Mouse (Mus musculus) intestine, embryonic 16.5 days (tissue): ENCODE data around the gene Gm21188. TPM values are rescaled to one million over a fixed set of nuclear protein-coding genes. Genes with fewer than 3 reads are reported as not detected.
"Not testable (repeated sequence)": the region's sequence is repeated elsewhere in the genome, so short reads cannot be mapped to it uniquely, and the experiment has no call there.

Experiments used
- ATAC-seq: fragments of 200-750 bp; cut with Nextera tagmentation; 2 replicates; pipeline ENCODE4 v1.8.0; 2017; ENCODE audit warnings: moderate TSS enrichment, moderate library complexity
- H3K27ac ChIP-seq: fragments of 300-500 bp; sonication (generic); 2 replicates; pipeline ENCODE4 v1.5.1; 2014; ENCODE audit warnings: mild to moderate bottlenecking, low read length
- H3K27me3 ChIP-seq: fragments of 300-500 bp; sonication (generic); replicated peaks from 2 replicates; pipeline ENCODE4 v1.6.1; 2014; ENCODE audit warnings: low read length, control low read depth, mixed read lengths; ENCODE audit not compliant: control insufficient read depth, insufficient read depth
- H3K36me3 ChIP-seq: fragments of 300-500 bp; sonication (generic); 2 replicates; pipeline ENCODE4 v1.6.1; 2014; ENCODE audit warnings: low read length, control low read depth; ENCODE audit not compliant: control insufficient read depth, insufficient read depth
- H3K4me1 ChIP-seq: fragments of 300-500 bp; sonication (generic); 2 replicates; pipeline ENCODE4 v1.6.1; 2014; ENCODE audit warnings: low read length, control low read depth, mixed read lengths; ENCODE audit not compliant: control insufficient read depth, insufficient read depth
- H3K4me2 ChIP-seq: fragments of 300-500 bp; sonication (generic); 2 replicates; pipeline ENCODE4 v1.6.1; 2014; ENCODE audit warnings: low read depth, low read length, control low read depth
- H3K4me3 ChIP-seq: fragments of 300-500 bp; sonication (generic); 2 replicates; pipeline ENCODE4 v1.5.1; 2014; ENCODE audit warnings: mild to moderate bottlenecking, low read length
- H3K9ac ChIP-seq: fragments of 300-500 bp; sonication (generic); 2 replicates; pipeline ENCODE4 v1.6.1; 2014; ENCODE audit warnings: low read depth, low read length
- H3K9me3 ChIP-seq: fragments of 300-500 bp; sonication (generic); 2 replicates; pipeline ENCODE4 v1.6.1; 2016; ENCODE audit warnings: low read length, control low read depth; ENCODE audit not compliant: control insufficient read depth
- WGBS: fragments of 180-500 bp; shearing (Covaris S2); extraction: QIAGEN DNeasy Blood & Tissue Kit; methylation state at CpG from one replicate; pipeline ENCODE4 v1.1.7; 2014; 5-methylcytosine and 5-hydroxymethylcytosine counted together
- polyA plus RNA-seq: library from polyadenylated mRNA; unstranded; fragments of >200 nt; fragmentation: Nextera tagmentation; extraction: Ambion mirVana; gene quantifications from 2 replicates; pipeline ENCODE4 v1.2.1, GENCODE M21; 2015

Gm21188 gene
- polyA plus RNA-seq, 1 experiment from 2014 or later, result not detected

DNA sequence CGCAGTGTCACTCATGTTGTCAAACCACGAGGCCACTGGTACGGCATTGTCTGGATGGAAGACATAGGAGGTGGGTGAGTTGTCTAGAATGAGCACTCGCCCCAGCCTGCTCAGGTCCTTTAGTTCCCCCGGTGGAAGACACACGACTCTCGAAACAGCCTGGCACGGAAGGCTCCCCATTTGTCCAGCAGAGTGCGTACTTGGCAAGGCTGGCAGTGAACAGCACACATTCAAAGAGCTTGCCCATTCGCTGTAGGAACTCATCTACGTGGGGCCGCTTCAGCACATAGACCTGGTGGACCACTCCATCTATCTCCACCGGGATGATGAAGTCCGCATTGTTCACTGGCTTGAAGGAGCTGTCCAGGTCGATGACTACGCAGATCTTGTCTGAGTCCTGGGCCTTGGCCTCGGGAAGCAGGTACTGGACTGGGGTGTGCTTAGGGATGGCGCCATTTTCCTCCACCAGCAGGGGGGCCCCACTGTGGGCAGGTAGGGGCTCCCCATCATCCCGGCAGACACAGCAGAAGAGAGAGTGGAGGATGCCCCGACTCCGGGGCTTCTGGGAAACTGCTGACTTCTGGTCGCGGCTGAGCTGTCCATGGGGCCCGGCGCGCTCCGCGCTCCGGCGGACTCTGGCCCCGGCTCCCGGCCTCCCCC lies 36.5 kb downstream of the Gm21188 start:
- H3K4me1 ChIP-seq, H3K4me3 ChIP-seq, H3K9me3 ChIP-seq, H3K27me3 ChIP-seq, ATAC-seq, H3K9ac ChIP-seq, H3K4me2 ChIP-seq, H3K27ac ChIP-seq, H3K36me3 ChIP-seq: not testable (repeated sequence)
- WGBS, result 5% methylated on average over 7 of the region's 32 CpGs

DNA sequence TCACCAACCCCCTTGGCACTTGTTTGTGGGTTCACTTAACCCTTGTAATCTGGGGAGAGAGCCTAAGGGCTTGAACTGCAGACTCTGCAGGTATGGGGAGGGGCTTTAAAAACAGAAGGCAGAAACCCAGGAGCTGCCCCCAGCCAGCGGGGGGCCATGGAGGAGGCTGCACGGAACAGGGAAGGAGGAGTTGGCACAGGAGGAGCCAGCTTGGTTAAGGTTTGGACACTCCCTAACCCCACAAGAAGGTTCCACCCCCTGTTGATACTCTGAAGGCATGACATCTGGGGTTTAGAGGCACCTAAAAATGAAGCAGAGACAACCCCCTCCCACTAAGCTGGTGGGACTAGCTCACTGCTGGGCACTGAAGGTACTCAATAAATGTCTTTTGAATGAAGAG lies 38.0 kb downstream of the Gm21188 start:
- H3K27ac ChIP-seq, H3K27me3 ChIP-seq, H3K36me3 ChIP-seq, H3K4me3 ChIP-seq, H3K9ac ChIP-seq, ATAC-seq, H3K4me2 ChIP-seq, H3K9me3 ChIP-seq, H3K4me1 ChIP-seq: not testable (repeated sequence)
- no CpG with 5 or more reads among the region's 2 CpGs for WGBS

DNA sequence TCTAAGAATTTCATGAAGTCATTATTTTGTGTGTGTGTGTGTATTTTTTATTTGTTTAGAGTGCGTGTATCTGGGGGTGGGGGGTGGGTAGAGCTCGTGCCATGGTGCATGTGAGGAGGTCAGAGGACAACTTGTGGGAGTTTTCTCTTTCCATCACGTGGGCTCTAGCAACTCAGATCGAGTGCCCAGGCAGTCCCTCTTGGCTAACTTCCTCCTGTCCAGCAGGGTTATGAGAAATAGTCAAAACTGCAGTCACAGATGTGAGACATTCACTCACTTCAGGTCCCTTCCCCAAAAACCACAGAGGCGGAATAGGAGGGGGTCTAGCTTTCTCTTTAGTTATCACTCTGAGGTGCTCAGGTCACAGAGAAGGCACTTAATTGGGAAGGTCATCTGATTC lies 38.5 kb downstream of the Gm21188 start:
- H3K4me1 ChIP-seq, H3K27ac ChIP-seq, H3K36me3 ChIP-seq, H3K9me3 ChIP-seq, H3K4me2 ChIP-seq, H3K4me3 ChIP-seq, H3K27me3 ChIP-seq, ATAC-seq, H3K9ac ChIP-seq: not testable (repeated sequence)
- WGBS, result no CpG with 5 or more reads among the region's 5 CpGs

DNA sequence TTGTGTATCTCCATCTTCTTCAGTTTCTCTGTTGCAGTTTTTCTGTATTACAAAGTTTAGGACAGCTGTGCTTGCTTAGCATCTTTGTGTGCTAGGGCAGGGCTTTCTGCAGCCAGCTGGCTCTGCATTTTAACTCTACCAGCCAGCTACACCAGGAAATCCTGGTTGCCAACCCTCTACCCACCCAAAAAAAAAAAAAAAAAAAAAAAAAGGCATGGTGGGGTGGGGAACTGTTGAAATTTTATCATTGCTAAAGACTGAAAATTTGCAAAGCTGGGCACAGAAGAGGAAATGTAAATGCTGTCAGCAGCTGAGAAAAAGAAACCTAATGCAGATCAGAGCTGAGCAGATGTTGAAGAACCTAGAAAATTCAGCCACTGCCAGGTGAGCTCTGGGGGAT lies 41.9 kb downstream of the Gm21188 start:
- H3K9me3 ChIP-seq, H3K27ac ChIP-seq, H3K4me1 ChIP-seq, H3K4me2 ChIP-seq, H3K4me3 ChIP-seq, H3K27me3 ChIP-seq, H3K9ac ChIP-seq, ATAC-seq, H3K36me3 ChIP-seq: not testable (repeated sequence)

DNA sequence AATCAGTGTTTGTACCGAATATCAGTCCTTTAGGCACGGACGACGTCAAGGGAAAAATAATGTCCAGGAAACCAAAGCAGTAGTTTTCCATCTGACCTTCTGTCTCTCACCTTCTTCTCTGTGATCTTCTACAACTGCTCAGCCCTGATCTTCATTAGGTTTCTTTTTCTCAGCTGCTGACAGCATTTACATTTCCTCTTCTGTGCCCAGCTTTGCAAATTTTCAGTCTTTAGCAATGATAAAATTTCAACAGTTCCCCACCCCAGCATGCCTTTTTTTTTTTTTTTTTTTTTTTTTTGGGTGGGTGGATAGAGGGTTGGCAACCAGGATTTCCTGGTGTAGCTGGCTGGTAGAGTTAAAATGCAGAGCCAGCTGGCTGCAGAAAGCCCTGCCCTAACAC lies 52.8 kb downstream of the Gm21188 start:
- not testable (repeated sequence) for H3K4me2 ChIP-seq, ATAC-seq, H3K27ac ChIP-seq, H3K4me3 ChIP-seq, H3K4me1 ChIP-seq, H3K9ac ChIP-seq, H3K36me3 ChIP-seq, H3K9me3 ChIP-seq, H3K27me3 ChIP-seq
- WGBS, result no CpG with 5 or more reads among the region's 4 CpGs

DNA sequence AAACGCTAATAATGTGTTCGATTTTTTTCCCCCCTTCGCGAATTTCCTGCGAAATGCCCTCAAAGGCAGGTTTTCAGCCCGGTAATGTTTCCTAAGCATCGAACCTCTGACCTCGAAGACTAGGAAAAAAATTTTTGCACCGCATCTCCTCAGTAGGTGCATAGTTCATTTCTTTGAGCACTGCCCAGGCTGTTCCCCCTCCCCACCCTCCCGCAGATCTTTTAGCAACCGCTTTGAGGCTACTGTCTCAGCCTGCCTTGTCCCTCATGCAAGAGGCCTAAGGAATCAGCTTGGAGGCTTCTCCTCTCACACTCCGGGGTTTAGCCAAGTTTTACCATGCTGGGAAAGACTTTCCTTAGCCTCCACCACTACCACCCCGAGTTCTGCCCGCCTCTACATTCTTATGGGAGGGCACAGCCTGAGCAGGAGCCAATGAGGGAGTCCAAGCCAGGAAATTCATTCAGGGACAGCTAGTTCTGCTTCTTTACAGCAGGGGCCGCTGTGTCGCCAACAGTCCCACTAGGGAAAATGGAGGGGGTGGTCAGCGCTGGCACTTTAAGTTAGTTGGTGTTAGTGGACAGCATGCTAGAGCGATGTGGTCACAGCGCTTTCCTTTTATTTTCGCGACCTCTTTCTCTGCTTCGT lies 53.4 kb downstream of the Gm21188 start:
- H3K9ac ChIP-seq, H3K4me2 ChIP-seq, H3K9me3 ChIP-seq, H3K4me1 ChIP-seq, H3K27ac ChIP-seq, H3K36me3 ChIP-seq, H3K27me3 ChIP-seq, H3K4me3 ChIP-seq: not testable (repeated sequence)
- WGBS, result no CpG with 5 or more reads among the region's 22 CpGs
- ATAC-seq, result 0 out of 2 replicates have a peak, but pooled peaks have one; percentile 48

DNA sequence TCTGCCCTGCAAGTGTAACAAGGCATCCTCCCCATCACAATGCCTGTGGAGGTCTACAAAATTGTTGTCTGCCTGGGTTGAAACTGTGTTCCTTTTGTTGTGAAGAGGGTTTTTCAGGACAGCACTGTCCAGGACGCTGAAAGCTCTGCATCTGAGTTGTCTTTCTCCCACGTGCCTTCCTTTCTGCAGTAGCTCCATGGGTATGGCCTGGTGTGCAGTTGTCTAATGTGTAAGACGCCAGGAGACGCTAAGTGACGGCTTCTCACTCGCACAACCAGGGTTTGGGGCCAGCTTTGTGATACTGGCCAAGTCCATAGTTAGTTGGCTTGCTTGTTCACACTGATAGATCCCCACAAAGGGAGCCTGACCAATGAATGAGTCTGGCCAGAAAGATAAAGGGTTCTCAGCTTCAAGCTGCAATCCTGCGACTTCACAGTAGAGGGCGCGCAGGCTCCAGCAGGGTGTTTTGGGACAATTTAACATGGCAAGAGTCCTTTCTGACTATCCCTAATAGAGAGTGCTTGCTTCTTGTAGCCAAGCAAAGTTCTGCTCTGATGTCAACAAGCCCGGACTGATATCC lies 60.0 kb downstream of the Gm21188 start:
- not testable (repeated sequence) for ATAC-seq, H3K4me1 ChIP-seq
- WGBS, result no CpG with 5 or more reads among the region's 10 CpGs

DNA sequence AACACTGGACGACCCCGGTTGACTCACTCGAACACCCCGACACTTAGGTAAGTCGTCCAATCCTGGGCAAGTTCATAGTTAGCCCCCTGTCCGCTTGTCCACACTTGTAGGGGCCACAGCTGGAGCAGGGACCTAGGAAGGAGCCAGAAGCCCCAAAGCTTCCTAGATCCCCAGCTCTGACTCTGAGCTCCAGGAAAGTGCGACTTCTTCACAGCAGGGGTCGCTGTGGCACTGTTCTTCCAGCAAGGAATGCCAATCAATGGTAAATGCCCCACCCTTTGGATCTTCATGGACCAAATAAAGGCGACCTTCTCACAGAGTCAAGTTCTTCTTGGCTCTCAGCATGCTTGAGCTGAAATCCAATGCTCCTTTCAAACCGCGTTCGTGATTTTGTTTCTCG lies 60.7 kb downstream of the Gm21188 start:
- not testable (repeated sequence) for H3K4me1 ChIP-seq, H3K9me3 ChIP-seq, ATAC-seq, H3K9ac ChIP-seq, H3K27me3 ChIP-seq, H3K4me2 ChIP-seq, H3K4me3 ChIP-seq, H3K27ac ChIP-seq, H3K36me3 ChIP-seq
- no CpG with 5 or more reads among the region's 13 CpGs for WGBS

More for the DNA sequence above, 60.0 kb downstream of the Gm21188 start:
- H3K9me3 ChIP-seq, H3K9ac ChIP-seq, H3K36me3 ChIP-seq, H3K4me3 ChIP-seq, H3K4me2 ChIP-seq, H3K27ac ChIP-seq, H3K27me3 ChIP-seq: not testable (repeated sequence)
